Mouse (Mus musculus) gastrocnemius, postnatal 14 days (tissue): ENCODE results near the gene Olfr123. TPM values are rescaled to one million over a fixed set of nuclear protein-coding genes. Genes with fewer than 3 reads are reported as not detected.

ENCODE experiments used
- DNase-seq: peaks from one replicate; pipeline ENCODE4 v3.0.0; 2021; ENCODE audit warnings: mixed read lengths
- intact Hi-C: fragments of 180-260 bp; cut with DNase I; formaldehyde crosslinking; loops from one replicate; pipeline ENCODE4 v1.15.1; 2025; ENCODE audit warnings: low total_unique reads
- long read RNA-seq, 2 experiments: library from polyadenylated mRNA; stranded (forward); transcript quantifications; one replicate each; pipeline ENCODE4 v2.0.0; 2021
- total RNA-seq, 2 experiments: library from RNA; stranded (reverse); gene quantifications; 2 replicates each; pipeline ENCODE4 v1.2.3; 2021

Gene Olfr123
- not detected for total RNA-seq
- long read RNA-seq, experiment 1 = 0 reads
- long read RNA-seq, experiment 2 = 0 reads

DNA sequence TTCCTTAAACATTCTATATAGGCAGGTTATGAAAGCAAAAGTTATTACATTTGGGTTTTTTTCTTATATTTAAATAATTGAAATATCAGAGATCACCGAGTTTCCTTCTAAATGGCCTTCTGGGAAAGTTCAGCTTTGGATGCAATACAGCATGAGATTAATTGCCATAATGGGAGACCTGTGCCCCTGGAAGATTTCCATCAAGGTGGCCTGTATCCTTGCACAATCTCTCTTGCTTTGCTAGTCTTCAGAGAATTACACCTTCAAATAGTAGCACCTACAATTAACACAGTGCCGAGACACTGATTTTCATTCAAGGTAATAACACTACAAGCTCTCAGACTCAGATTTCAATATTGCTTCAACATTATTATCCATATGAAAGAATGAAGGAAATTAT is at the start of gene Olfr123:
Gene Olfr123, plus strand, starts transcription at position 301 of the 400 bp plus-strand sequence.
- DNase-seq = no peak
- intact Hi-C loops = no loop called here

DNA sequence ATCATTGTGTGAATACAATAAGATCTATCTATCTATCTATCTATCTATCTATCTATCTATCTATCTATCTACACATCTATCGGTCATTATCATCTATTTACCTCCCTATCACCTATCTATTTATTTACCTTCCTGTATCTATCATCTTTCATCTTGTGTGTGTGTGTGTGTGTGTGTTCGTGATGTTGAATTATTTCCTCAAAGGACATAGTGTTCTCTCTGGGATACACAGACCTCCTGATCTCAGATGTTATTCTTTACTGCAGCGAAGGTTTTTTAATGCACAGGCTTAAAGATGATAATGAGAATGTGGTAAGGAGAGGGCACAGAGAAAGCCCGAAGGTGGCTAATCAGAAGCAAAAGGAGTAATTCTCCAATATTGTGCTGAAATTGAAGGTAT is 25.0 kb upstream of the Olfr123 start, which contains the start of gene Olfr122:
Gene Olfr122, plus strand, starts transcription at position 301 of the 400 bp plus-strand sequence.
- intact Hi-C loops = no loop called here
- no peak for DNase-seq

DNA sequence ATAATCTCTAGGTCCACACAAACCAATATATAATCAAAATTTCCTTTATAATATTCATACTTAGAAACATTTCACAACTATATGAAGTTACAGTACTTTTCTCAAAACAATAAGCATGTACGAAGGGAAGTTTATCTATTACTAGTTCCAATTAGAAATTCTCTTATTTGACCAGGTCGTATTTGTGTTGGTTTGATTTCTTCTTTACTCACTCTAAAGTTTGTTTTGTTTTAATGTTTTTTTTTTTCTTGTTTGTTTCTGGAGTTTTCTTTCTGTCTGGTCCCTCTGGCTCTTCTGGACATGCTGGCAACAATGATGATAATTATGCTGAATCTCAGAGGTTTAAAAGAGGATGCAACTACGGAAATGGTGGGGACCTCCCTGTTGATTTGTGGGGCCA is 6.3 kb downstream of the Olfr123 start, which contains the start of gene Olfr124:
Gene Olfr124, plus strand, starts transcription at position 301 of the 400 bp plus-strand sequence.
- no peak for DNase-seq
- intact Hi-C loops = no loop called here

DNA sequence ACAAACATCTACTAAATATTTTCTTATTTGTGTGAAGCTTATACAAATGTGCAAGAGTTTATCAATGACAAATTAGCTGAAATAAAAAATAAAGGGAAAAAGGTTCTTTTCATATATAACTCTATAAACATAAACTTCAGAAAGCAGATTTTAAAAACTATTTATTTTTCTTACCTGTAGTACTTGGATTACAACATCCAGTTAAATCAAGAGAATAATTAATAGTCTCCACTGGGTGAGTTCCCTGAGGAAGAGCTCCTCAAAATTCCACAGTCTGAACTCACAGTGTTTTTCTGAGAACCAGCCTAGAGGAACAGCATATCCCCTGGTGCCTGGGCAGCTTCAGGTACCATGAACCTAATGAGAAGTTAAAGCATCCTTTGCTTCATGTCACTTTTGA is 39.3 kb downstream of the Olfr123 start, which contains the start of gene Olfr125:
Gene Olfr125, plus strand, starts transcription at position 301 of the 400 bp plus-strand sequence.
- DNase-seq = no peak
- intact Hi-C loops = no loop called here

GRCm38 (mm10) chr17:37847183-37847582 is 53.9 kb downstream of the Olfr123 start, which contains the start of gene Olfr126:
Gene Olfr126 (plus strand): TSS chr17:37847483.
- DNase-seq = no peak

More at GRCm38 (mm10) chr17:37847183-37847582, 53.9 kb downstream of the Olfr123 start, which contains the start of gene Olfr126:
- intact Hi-C loops = no loop called here

Other genes starting within 250 kb of the Olfr123 start
- gene Olfr112, start 224.1 kb upstream of the Olfr123 start, total RNA-seq = not detected
- not detected for gene Olfr113, start 215.9 kb upstream of the Olfr123 start, total RNA-seq
- not detected for gene Olfr114, start 200.8 kb upstream of the Olfr123 start, total RNA-seq
- not detected for gene Olfr115, start 166.4 kb upstream of the Olfr123 start, total RNA-seq
- not detected for gene Olfr116, start 166.3 kb upstream of the Olfr123 start, total RNA-seq
- not detected for gene Olfr117, start 129.7 kb upstream of the Olfr123 start, total RNA-seq
- gene Olfr118, start 126.5 kb upstream of the Olfr123 start, total RNA-seq = not detected
- not detected for gene Olfr119, start 97.0 kb upstream of the Olfr123 start, total RNA-seq
- gene Olfr120, start 71.7 kb upstream of the Olfr123 start, total RNA-seq = not detected
- gene Olfr121, start 44.7 kb upstream of the Olfr123 start, total RNA-seq = not detected
- not detected for gene Olfr122, start 24.9 kb upstream of the Olfr123 start, total RNA-seq
- not detected for gene Olfr124, start 6.4 kb downstream of the Olfr123 start, total RNA-seq
- gene Olfr125, start 39.4 kb downstream of the Olfr123 start, total RNA-seq = not detected
- gene Olfr126, start 54.0 kb downstream of the Olfr123 start, total RNA-seq = not detected
- not detected for gene Olfr127, start 106.9 kb downstream of the Olfr123 start, total RNA-seq
- gene Olfr128, start 127.0 kb downstream of the Olfr123 start, total RNA-seq = not detected
- not detected for gene Olfr761, start 159.6 kb downstream of the Olfr123 start, total RNA-seq